Mouse (Mus musculus): ENCODE data around the gene Exoc6.
"Not testable (repeated sequence)": the region's sequence is repeated elsewhere in the genome, so short reads cannot be mapped to it uniquely, and the experiment has no call there.

Exoc6 gene

DNA sequence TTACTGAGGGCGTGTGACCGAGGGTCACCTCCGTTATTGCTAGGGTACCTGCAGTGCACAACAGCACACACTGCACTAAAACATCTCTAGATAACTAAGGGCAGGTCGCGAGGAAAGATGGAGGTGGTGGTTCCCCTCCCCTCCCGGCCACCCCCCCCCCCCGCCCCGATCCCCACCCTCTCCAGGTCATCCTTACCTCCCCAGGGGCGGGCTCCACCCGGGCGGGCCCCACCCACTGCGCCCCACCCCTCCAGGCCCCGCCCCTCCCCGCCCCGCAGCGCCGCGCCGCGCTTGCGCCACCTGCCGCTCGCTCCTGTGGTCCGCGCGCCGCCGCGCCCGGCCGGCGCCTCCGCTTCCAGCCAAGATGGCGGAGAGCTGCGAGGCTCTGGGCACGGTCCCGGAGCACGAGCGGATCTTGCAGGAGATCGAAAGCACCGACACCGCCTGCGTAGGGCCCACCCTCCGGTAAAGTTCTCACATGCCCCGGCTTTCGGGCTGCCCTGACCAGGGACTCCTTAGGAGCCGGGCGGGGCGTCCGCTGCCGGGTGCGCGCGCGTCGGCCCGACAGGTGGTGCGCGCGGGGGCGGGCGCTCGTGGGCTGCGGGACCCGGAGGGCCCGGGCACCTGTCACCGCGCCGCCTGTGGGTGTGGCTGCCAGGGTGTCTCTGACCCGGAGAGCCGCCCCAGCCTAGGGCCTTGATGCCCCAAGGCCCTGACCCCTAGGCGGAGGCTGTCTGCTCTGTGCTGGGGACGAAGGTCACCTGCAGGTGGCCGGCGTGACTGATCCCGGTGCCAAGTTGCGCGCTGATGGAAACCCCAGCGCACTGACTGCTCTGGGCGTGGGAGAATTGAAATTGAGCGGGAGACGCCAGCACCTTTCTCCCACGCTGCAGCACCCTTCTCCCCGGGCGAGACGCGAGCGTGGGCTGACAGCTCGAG, at the start of gene Exoc6:
Exoc6 (plus strand) TSS at position 318 of the 939 bp plus-strand sequence.
- peak; percentile 85 for DNase-seq

DNA sequence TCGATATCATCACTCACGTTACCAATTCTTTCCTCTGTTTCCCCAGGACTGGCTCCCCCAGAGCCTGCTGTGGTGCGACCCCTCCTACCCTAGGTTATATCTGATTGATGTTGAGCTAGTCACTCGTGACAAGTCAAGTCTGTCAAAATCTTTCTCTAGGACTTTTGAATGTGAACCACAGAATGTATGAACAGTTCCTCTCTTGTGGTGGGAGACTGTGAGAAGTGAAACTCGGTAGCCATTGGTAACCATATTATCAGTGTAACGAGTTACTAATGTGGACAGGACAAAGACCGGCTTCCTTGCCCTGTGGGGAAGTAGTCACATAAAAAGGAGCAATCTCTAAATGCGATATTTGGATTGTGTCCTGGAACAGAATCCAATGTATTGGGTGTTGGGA, 47.2 kb upstream of the Exoc6 start:
- no peak for DNase-seq

DNA sequence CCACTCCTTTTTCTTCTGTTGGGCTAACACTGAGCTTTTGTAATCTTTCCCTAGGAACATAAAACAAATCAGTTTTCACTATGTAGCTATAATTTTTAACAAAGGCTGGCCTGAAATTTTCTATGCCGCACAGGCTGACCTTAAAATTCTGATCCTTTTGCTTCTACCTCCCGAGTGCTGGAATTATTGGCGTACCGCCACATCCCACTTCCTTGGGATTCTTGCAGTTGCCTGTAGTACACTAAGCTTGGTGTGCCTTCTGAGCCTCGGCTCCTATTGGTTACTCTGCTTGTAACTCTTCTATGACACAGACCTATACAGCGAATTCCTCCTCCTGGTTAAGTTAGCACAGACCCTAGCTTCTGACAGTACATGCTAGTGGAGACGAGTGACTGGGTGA, 44.2 kb upstream of the Exoc6 start:
- no peak for DNase-seq

DNA sequence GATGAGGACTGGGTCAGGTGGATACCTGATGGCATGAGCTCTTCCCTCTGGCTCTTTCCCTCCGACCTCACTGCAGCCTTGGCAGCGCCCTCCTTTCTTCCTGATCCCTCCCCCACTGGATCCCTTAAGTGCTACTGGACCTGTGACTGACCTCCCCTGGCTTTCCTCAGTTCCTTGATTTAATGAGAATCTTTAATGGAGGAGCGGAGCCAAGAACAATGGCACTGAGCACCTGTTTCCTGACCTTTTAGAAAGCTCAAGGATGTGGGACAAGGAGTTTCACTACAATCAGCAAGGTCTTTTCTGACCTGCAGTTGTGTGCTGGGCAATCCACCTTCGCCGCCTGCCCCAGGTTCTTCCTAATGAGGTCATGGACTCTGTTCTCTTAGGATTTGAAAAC, 43.6 kb upstream of the Exoc6 start:
- no peak for DNase-seq

DNA sequence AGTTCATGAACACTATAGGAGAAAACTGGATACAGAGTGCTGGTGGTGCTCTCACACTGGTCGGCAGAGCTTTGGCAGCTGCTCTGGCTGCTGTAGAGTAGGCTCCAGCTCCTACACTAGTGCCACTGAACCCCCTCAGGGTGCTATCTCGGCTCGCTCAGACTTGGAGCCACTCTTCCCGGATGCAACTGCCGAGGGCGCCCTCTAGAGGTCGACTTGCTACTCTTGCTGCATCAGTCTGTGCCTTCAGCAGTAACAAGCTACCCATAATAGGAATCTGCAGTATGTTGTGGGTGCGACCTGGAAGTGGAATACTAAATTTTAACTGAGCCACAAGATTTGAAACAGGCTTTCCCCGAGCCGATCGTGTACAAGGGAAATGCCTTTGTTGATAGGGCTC, 40.5 kb upstream of the Exoc6 start:
- DNase-seq = peak; percentile 11

DNA sequence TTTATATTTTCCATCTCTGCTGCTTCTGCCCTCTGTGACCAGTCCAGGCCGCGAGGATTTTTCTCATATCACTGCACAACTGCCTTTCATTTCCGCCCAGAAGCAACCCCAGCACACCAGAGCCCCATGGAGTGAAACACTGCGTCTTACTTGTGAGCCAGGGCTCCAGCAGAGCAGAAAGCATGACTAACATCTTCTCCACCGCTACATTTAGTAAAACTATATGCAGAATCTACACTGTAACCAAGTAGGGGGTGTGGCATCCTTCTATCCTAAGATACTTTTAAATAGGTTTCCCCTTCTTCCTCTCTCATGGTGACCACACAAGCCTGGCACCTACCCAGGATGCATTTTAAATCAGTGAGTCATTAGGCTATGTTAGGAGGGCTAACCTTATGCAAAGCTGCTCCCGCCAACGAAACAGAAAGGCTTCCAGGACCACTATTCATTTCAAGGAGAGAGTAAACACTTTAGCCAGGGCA, 35.4 kb upstream of the Exoc6 start:
- DNase-seq = no peak

DNA sequence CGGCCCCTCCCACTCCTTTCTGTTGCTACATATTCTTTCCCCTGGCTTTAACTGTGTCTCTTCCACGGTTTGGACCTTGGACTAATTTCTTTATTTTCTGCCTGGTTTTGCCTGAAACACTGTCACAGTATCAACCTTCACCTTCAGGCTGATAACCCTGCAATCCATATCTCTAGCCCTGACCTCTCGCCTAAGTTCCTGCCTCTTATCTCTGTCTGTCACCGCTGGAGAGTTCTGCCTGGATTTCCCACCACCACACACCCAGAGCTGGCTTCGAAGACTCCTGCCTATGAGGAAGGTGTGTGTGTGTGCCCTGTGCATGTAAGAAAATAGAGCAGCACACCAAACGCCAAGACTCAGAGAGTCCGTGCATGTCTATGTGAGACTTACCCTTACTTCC, 32.8 kb upstream of the Exoc6 start:
- no peak for DNase-seq

DNA sequence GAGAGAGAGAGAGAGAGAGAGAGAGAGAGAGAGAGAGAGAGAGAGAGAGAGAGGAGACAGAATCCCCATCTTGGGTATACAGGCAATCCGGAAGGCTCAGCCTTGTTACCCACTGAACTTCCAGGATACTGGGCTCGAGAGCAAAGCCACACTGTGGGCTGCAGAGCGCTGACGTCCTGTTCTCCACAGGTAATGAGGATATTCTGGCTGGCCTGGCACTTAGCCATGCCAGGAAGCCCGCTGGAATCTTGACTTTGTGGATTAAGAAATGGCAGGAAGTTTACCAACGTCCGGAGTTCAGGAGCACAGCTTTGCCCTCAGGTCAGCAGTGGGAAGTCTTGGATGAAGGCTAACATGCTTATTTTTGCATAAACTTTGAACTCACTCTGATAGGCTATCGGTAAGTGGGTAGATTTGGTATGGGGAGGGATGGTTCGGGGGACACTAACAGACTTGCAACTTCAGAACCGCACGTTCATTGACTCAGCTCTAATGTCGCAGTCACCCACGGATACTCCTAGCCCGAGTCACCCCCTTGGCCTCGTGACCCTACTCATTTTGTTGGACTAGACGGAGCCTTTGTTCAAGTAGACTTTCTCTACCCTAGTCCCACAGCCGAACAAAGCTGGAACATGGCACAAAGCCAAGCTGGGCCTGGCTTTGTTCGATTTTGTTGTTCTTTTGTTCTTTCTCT, 29.3 kb upstream of the Exoc6 start:
- no peak for DNase-seq

DNA sequence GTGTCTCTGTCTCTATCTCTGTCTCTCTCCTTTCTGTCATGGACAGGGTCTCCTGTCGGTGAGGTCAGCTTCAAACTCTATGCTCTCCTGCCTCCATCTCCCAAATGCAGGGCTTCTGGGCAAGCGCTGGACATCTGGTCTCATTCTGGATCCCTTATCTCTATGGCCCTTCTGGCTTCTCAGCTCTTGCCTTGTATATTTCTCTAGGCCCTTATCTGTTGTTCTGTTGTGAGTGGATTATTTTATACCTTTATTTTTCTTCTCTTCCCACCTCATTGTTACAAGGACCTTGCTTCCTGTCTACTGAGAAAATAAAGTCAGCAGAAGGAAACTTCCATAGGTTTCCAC, 28.8 kb upstream of the Exoc6 start:
- no peak for DNase-seq

DNA sequence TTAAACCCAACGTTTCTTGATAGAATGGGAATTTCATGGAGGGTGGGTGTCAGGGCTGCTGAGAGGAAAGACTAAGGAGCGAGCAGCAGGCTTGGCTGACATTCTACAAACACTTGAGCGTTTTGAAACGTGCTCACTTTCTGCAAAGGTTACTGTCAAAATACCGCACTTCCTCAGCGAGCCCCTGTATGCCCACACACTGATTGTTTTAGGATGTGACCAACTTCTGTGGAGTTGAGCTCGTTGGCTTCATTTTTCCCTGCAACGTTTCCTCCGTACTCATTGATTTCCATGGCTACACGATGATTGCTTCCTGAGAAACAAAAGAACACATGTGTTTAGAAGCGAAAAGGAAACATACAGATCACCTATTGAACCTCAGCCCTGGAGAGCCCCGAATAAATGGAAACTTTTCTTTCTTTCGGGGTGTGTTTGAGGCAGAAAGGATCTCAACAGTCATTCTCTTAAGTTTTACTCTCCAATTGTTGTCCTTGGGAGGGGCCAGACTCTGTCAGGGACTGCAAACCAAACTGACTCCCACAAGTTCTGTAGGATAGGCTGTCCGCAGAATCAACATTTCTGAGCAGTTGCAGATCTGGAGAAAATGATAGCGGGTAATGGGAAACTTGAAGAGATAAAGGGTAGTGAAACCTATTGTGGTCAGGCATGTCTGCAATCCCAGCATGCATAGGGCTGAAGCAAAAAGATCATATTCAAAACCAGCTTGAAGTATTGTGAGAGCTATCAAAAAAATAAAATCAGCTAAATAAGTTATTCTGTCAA, 26.7 kb upstream of the Exoc6 start:
- DNase-seq = no peak

DNA sequence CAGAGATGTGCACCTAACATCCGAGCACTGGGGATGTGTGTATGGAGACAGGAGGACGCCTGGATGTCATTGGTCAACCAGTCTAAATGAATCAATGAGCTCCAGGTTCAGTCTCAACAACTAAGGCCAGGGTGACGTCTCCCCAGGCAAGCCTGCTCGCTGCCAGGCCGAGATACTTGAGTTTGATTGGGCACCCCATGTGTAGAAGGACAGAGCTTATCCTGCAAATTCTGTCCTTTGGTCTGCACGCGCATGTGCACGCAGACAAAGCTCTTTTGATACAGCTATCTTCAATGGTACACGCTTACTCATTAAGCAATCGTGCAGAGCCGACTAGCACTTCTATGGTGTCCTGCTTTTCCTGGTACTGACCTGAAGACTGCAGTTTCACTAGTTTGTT, 24.3 kb upstream of the Exoc6 start:
- no peak for DNase-seq

DNA sequence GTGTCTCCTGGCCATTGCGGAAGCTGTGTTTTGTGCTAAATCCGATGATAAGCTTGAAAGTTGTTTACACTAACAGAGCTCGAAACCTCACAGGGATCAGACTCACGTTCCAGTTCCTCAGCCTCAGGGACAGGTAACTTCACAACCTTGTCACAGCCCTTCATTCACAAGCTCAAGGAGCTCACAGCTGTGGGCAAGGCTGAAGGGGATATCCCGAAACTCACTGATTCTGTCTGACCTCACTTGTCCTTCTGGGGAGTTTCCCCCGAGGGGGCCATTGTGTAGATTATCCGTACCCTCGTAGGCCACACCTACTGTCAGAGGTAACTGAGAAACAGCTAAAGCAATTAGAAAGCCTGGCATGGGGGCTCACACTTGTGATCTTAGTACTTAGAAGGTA, 23.4 kb upstream of the Exoc6 start:
- DNase-seq = no peak

DNA sequence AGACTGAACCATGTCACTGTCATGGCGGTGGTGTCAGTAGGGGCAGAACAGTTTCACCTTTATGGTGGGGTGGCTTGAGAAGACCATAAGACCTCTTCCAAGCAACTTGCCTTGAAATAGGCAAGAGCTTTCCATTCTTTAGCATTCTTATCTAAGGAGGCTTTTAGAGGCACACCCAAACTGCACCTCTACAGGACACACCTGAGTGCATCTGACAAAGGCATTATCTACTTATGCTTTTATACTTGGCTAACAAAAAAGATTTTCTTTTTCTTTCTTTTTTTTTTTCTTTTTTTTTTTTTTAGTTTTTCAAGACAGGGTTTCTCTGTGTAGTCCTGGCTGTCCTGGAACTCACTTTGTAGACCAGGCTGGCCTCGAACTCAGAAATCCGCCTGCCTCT, 22.5 kb upstream of the Exoc6 start:
- not testable (repeated sequence) for DNase-seq

DNA sequence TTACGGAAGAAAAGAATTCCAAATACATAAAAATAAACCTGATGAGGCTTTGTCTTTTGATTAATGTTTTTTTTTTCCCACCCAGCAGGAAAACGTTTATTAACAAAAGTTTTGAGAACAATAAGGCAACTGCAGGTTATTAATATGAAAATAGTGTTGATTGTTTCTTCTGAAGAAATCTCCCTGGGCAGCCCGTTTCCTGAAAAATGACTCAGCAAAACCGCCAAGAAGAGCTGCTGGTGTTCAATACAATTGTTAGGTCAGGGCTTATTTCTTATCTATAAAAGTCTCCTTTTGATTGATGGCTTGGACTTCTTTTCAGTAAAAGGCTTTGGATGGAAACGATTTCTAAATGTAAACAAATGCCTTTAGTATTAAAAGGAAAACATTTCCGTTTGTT, 21.6 kb upstream of the Exoc6 start:
- DNase-seq = no peak

DNA sequence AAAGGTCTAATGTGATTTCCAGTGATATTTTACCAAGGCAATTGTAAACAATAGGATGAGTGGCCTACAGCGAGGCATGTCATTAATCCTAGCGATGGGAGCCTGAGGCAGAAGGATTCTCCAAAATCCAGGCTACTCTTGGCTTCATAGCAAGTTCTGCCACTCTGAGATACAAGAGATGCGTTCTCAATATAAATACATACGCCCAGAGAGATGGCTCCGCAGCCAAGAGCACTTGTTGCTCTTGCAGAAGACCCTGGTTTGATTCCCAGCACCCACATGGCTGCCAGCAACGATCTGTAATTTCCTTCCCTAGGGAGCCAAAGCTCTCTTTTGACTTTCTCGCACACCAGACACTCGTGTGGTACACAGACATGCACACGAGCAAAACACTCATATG, 20.9 kb upstream of the Exoc6 start:
- DNase-seq = no peak

DNA sequence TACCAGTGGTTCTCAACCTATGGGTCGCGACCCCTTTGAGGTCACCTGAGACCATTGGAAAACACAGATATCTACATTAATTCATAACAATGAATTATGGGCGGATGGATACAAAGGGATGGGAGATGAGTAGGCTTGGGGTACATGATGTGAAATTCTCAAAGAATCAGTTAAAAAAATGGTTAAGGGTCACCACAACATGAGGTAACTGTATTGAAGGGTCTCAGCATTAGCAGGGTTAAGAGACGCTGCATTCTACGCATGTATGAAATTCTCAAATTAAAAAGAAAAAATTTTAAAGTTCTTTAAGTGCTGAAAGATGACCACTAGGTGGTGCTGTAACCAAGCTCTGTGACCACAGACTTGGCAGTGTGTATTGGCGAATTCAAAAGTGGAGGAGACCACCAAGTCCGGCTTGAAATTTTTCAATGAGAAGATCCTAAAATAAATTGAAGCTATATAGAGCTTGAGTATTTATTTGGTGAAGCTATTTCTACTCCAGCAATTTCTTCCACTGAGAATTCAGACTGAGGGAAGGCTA, 20.2 kb upstream of the Exoc6 start:
- DNase-seq = peak; percentile 41

DNA sequence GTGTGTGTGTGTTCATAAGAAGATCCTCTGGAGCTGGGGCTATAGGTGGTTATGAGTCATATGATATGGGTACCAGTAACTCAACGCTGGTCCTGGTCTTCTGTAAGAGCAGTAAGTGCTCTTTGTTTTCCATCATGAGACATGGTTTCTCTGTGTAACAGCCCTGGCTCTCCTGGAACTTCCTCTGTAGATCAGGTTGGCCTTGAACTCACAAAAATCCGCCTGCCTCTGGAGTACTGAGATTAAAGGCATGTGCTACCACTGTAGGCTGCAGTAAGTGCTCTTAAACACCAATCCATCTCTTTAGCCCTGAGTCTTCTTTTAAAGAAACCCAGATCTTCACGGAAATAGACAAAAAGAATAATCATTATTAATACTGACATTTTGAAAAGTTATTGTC, 19.6 kb upstream of the Exoc6 start:
- no peak for DNase-seq

DNA sequence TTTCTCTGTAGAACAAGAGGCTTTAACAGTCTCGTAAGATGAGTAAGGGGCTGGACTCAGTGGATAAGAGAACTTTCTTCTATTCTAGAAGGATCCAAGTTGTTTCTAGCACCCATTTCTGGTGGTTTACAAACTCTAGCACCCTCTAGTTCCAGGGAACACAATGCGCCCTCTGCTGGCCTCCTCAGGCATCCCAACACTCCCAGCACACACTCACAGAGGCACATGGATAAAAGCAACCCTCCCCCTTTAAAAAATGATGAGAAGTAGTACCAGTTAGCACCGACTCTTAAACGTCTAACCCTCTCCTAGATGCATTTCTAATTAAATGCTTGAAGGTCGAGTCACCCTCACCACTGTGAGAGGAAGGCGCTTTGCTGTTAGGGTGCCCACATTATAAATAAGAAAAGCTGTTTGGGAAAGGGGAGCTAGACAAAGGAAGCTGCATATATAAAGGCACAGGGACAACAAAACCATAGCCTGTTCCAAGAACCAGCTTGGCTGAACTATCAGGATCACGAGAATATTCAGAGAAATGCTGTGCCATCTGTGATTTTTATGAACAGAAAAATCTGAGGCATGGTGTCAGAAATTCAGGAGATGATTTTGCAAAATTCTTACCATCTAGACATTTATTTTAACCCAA, 18.9 kb upstream of the Exoc6 start:
- no peak for DNase-seq

DNA sequence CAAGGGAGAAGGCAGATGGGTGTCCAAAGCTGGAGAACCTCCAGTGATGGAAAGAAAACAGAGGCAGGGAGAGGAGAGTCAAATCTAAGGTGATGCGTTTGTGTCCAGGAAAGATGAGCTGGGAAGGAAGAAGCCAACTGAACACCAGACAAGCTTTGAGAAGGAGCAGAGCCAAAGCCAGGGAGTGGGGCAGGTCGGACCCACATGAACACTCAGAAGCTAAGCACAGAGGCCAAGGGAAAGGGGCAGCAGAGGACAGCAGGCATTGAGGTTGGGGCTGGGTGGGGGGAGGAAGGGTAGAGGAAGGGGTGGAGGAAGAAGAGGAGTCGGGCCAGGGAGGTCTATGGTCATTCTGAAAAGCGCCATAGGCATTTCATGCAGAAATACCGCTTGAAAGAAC, 17.0 kb upstream of the Exoc6 start:
- DNase-seq = no peak

DNA sequence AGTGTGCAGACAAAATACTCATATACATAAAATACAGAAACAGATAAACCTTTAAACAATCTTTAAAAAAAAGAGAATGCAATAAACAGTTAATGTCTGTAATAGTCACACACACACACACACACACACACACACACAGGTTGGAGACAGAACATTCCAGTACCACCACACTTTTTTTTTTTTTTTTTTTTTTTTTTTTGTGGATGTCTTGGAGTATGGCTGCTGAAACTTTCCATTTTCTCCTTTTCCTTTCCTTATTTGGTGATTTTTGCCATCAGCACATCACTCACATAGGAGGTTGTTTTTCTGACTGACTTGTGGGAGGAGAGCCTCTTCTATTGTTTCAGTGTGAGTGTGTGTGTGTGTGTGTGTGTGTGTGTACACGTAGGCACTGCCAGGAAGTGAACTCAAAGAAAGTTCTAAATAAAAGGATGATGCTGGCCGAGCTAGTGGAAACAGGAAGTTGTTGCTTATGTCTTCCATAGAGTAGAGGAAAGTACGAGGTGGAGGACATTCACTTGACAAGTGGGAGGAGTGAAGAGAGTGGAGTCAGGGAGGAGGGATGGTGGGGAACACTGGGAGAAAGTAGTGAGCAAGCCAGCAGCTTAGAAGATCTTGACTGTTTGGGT, 15.4 kb upstream of the Exoc6 start:
- no peak for DNase-seq

DNA sequence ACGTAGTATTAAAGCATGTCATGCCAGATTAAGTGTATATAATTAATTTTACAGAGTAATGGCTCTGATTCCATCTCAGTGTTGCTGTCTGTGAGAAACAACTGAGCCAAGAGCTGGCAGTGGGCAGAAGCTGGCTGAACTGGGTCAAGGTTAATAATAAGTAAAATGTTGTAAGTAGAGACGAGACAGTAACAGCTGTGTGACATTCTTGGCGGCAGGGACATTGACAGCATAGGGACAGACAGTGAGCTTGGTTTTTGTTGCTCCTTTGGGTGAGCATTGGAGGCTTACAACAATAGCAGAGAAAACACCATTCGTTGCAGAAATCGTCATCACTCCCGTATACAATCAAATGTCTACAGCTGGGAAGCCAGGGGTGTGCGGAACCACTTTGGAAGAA, 13.8 kb upstream of the Exoc6 start:
- no peak for DNase-seq

DNA sequence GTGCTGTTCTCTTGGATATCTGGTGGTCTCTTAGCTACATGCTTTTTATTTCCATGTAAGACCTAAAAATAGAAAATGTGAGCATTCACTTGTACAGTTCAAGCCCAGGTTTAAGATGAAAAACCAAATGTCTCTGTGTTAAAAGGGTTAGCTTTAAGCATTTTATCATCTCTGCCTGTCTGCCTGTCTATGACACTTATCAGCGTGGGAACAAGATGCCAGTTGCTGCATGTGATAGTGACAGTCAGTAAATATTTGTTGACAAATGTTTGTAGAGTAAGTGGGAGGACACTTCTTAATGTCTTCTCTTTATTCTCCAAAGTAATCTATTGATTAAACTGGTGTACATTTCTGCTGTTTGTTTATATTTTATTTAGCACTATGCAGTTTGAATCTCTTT, 12.5 kb upstream of the Exoc6 start:
- DNase-seq = no peak
